Mouse (Mus musculus) liver, embryonic 14.5 days (tissue): ENCODE measurements at regions not wholly inside any gene's neighbourhood (a gene's known extent, or its start where the extent isn't known, plus 50 kb on each side); places are given as distances from the start of the nearest gene placed in this dataset.

ENCODE experiments used
- CTCF ChIP-seq: IDR thresholded peaks from 2 replicates; pipeline ENCODE4 v1.5.1; 2016; ENCODE audit warnings: antibody characterized with exemption, low read depth, control low read depth
- EP300 ChIP-seq: IDR thresholded peaks from 2 replicates; pipeline ENCODE4 v1.6.1; 2016; ENCODE audit warnings: antibody characterized with exemption, low read depth

- TF ChIP-seq CTCF: no peak
- TF ChIP-seq EP300: no peak
These were observed 79.2 kb upstream of the Cdh5 start for GRCm38 (mm10) chr8:104022231-104022630.
